Mouse (Mus musculus): ENCODE results near the gene Gdf1.

GRCm38 (mm10) chr8:70351035-70351999, 21.7 kb downstream of the Gdf1 start:
- TF ChIP-seq ZNF384 (IDR thresholded peaks at IDR 0.05; ENCODE audit: low read depth, low read length) (no peak), HCFC1 (IDR thresholded peaks at IDR 0.05; ENCODE audit: borderline replicate concordance, insufficient read depth, low read length) (no peak)
